In the genomic region with DNA sequence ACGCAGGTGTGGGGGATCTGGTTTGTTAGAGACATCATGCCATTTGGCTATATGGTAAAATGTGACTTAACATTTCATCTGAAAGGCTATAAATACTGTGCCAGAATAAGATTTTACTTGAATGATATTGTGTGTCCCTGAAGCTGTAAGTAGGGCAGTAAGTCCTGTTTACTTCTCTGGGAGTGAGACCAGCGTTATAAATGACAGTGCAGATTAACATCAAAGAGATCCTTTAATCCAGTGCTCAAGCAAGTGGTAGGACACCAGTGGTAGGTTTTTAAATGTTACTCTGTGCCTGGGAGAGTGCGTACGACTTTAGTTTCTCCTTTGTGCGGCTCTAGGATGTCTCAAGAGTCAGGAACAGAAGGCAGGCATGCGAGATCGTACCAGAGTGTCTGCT, we compare ENCODE assay signal across 23 mouse cellular contexts.
"Had no signal": no experiment of that assay in that cellular context is flagged by ENCODE, and none has a peak within 500 bp of the region (broad histone marks: within the 10 kb centered on the region; RNA-seq: fewer than 3 reads in every experiment).

No protein-coding gene starts in this region.

- H3K4me3 ChIP-seq: layer of hippocampus, adult 2 months; limb, embryonic 10.5 days; limb, embryonic 13.5 days; liver, embryonic 12.5 days; liver, embryonic 15.5 days; lung, embryonic 15.5 days; megakaryocyte, embryonic 14.5 days; midbrain, embryonic 12.5 days; midbrain, embryonic 15.5 days; stomach, embryonic 15.5 days had no signal

- ATAC-seq: intestine, postnatal 0 days; liver, embryonic 12.5 days; midbrain, embryonic 15.5 days had no signal

- DNase-seq: kidney, adult 2 months; kidney, postnatal 25 days; layer of hippocampus, postnatal 36 days; liver; lung, adult 18-20 months; lung, postnatal 10 days; lung, postnatal 36 days; right cerebral cortex, adult 18-20 months; right cerebral cortex, postnatal 25 days; spleen, adult 18-20 months; thymus, postnatal 25 days had no signal

- H3K27ac ChIP-seq: kidney, postnatal 0 days; layer of hippocampus, adult 2 months; limb, embryonic 10.5 days; limb, embryonic 13.5 days; liver, embryonic 12.5 days; liver, embryonic 15.5 days; lung, embryonic 15.5 days; midbrain, embryonic 12.5 days; midbrain, embryonic 15.5 days; stomach, embryonic 15.5 days had no signal
